Mouse (Mus musculus): ENCODE results near the gene Prr15l.

Gene Prr15l

GRCm38 (mm10) chr11:96978401-96979246, 50.7 kb downstream of the Prr15l start:
- DNase-seq, result peak; percentile 21

GRCm38 (mm10) chr11:96979329-96979728, 51.4 kb downstream of the Prr15l start:
- DNase-seq, result no peak

- no peak for DNase-seq
Measured at GRCm38 (mm10) chr11:96980021-96980420, 52.1 kb downstream of the Prr15l start.

- DNase-seq, result no peak
Measured at GRCm38 (mm10) chr11:96981461-96981860, 53.6 kb downstream of the Prr15l start.

- DNase-seq, result peak; percentile 90
Measured at GRCm38 (mm10) chr11:96982355-96982754, 54.5 kb downstream of the Prr15l start.

GRCm38 (mm10) chr11:96982859-96983258, 55.0 kb downstream of the Prr15l start, which contains the start of gene Sp2:
Gene Sp2 (minus strand): TSS chr11:96982959.
- DNase-seq, result no peak

- DNase-seq, result no peak
Measured at GRCm38 (mm10) chr11:96984903-96985302, 57.0 kb downstream of the Prr15l start.

GRCm38 (mm10) chr11:96986463-96986862, 58.6 kb downstream of the Prr15l start:
- DNase-seq, result peak; percentile 31

Measured in thymus, postnatal 25 days (tissue).